Mouse (Mus musculus) testis, adult 2 months (tissue): ENCODE data around the gene Arid1b. TPM values are rescaled to one million over a fixed set of nuclear protein-coding genes. Genes with fewer than 3 reads are reported as not detected.

Source experiments
- H3K27ac ChIP-seq: fragments of 200-500 bp; 2 replicates; pipeline ENCODE4 v1.5.1; 2012; ENCODE audit warnings: low read depth, low read length; ENCODE audit not compliant: control insufficient read depth, insufficient read depth
- H3K27me3 ChIP-seq: fragments of 200-500 bp; 2 replicates; pipeline ENCODE4 v1.6.1; 2012; ENCODE audit warnings: mild to moderate bottlenecking, low read length, moderate library complexity; ENCODE audit not compliant: control insufficient read depth, insufficient read depth
- H3K36me3 ChIP-seq: fragments of 200-500 bp; 2 replicates; pipeline ENCODE4 v1.6.1; 2012; ENCODE audit warnings: mild to moderate bottlenecking, low read length; ENCODE audit not compliant: control insufficient read depth, insufficient read depth
- H3K4me1 ChIP-seq: fragments of 200-500 bp; 2 replicates; pipeline ENCODE4 v1.6.1; 2012; ENCODE audit warnings: low read length; ENCODE audit not compliant: control insufficient read depth, insufficient read depth
- H3K4me3 ChIP-seq: fragments of 200-500 bp; 2 replicates; pipeline ENCODE4 v1.5.1; 2012; ENCODE audit warnings: low read depth, mild to moderate bottlenecking, low read length, moderate library complexity, mixed read lengths; ENCODE audit not compliant: control insufficient read depth
- CTCF ChIP-seq: fragments of 200-500 bp; IDR thresholded peaks from 2 replicates; pipeline ENCODE4 v1.5.1; 2012; ENCODE audit warnings: low read depth, mild to moderate bottlenecking, inconsistent platforms, low read length, moderate library complexity; ENCODE audit not compliant: control insufficient read depth, insufficient read depth, insufficient replicate concordance
- POLR2A ChIP-seq: fragments of 200-500 bp; IDR thresholded peaks from 2 replicates; pipeline ENCODE4 v1.6.1; 2012; ENCODE audit warnings: low read depth, mild to moderate bottlenecking, inconsistent platforms, low read length, moderate library complexity; ENCODE audit not compliant: control insufficient read depth
- polyA plus RNA-seq: library from polyadenylated mRNA; depleted of rRNA; stranded (reverse); fragments of >200 nt; gene quantifications from 2 replicates; pipeline ENCODE4 v1.2.3, GENCODE M21; 2012

Gene Arid1b
- polyA plus RNA-seq, 1 experiment = 5.2 TPM

DNA sequence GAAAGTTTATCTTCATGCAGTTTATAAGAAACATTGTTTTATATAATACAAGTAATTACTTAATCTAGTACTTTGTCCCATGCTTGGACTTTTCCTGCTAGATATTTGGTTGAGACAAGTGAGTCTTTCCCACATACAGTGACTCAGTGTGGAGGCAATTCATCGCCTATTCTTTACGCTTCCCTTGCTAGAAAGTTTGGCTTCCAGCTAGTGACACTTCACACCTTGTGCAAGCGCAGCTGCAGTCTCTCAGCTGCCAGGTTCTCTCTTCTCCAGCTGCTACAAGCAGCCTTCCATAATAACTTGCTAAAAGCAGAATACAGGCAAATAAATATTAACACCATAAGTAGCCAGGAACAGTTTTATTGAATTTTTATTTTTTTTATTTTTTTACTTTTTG, 279.6 kb downstream of the Arid1b start:
- Histone ChIP-seq H3K27ac (no peak overlapping the region), H3K4me1 (peaks cover 2% of the 10 kb centered on the region; the same call in 1 of the 2 replicates)
- TF ChIP-seq CTCF (no peak), POLR2A (no peak)

DNA sequence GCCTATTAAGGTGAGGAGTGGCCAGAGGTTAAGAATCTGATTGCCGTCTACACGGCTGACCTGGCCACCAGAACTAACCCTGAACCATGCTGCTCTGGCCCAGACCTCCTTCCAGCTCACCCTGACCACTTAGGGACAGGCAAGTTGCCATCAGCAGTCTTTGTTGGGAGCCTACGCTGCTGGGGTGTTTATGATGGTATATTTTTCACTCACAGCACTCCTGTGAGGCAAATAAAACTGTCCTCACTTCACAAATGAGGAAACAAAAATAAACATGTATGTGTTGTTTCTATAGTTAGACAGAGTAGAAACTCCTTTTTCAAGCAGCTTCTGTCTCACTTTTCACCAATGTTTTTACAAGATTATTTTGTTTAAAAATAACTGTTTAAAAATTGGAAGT, 280.3 kb downstream of the Arid1b start:
- TF ChIP-seq POLR2A (no peak), CTCF (no peak)
- peaks cover 2% of the 10 kb centered on the region; the same call in 1 of the 2 replicates for H3K4me1 ChIP-seq
- no peak overlapping the region for H3K4me3 ChIP-seq
- no peaks in the 10 kb centered on the region for H3K36me3 ChIP-seq
- no peaks in the 10 kb centered on the region for H3K27me3 ChIP-seq
- no peak overlapping the region for H3K27ac ChIP-seq

More for the DNA sequence above, 279.6 kb downstream of the Arid1b start:
- no peaks in the 10 kb centered on the region for H3K27me3 ChIP-seq
- no peak overlapping the region for H3K4me3 ChIP-seq
- no peaks in the 10 kb centered on the region for H3K36me3 ChIP-seq

DNA sequence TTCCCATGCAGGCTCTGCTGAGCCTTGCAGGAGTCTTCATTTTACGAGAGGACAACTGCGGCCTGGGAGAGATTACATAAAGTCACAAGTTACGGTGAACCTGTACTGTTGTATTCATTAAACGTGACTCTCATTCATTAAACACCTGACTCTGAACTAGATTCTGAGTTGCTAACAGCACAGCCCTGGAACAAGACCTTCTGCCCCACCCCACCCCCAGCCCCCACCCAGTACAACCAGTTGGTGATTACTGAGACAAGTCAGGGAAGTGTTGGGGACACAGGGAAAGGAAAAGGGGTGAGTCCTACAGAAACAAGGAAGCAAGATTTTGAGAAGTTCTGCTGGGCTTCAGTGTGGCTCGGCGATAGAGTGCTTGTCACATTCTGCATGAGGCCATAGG, 281.6 kb downstream of the Arid1b start:
- peaks cover 2% of the 10 kb centered on the region; the same call in 1 of the 2 replicates for H3K4me1 ChIP-seq
- H3K36me3 ChIP-seq = no peaks in the 10 kb centered on the region
- H3K27ac ChIP-seq = no peak overlapping the region
- no peak overlapping the region for H3K4me3 ChIP-seq
- TF ChIP-seq POLR2A = no peak
- no peak for TF ChIP-seq CTCF
- no peaks in the 10 kb centered on the region for H3K27me3 ChIP-seq

DNA sequence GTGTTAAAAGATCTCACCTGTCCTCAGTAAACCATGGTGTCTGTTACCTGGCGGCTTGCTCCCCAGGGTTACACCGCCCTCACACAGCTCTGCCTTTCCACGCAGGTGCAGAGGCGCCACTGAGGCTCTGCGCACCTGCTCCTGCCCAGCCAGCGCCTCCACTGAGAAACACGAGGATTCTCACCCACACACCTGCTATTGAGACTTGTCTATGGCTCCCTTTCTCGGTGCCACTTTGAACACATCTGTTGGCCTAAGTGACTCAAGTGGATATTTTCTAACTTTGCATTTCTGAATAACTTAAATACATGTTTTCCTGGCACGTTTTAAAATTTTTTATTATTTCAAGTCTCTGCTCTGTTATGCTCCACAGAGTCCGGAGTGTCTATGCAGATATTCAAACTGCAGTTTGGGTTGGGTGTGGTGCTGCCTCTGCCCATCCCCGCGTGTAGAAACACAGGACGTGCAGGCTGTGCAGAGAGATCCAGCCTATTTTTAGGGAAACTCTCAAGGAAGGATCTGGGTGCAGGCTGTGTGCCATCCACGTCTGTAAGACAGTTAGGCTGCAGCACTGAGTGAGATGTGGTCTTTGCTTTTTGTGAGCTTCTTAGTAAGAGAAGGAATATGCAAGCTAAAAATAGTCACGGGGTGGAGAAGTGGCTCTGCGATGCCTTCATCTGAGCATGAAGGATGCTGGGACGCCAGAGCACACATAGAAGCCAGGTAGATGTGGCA, 283.2 kb downstream of the Arid1b start:
- Histone ChIP-seq H3K36me3 (no peaks in the 10 kb centered on the region), H3K27ac (no peak overlapping the region), H3K27me3 (no peaks in the 10 kb centered on the region), H3K4me3 (no peak overlapping the region), H3K4me1 (peaks cover 2% of the 10 kb centered on the region; the same call in 1 of the 2 replicates)
- TF ChIP-seq CTCF = no peak
- no peak for TF ChIP-seq POLR2A

DNA sequence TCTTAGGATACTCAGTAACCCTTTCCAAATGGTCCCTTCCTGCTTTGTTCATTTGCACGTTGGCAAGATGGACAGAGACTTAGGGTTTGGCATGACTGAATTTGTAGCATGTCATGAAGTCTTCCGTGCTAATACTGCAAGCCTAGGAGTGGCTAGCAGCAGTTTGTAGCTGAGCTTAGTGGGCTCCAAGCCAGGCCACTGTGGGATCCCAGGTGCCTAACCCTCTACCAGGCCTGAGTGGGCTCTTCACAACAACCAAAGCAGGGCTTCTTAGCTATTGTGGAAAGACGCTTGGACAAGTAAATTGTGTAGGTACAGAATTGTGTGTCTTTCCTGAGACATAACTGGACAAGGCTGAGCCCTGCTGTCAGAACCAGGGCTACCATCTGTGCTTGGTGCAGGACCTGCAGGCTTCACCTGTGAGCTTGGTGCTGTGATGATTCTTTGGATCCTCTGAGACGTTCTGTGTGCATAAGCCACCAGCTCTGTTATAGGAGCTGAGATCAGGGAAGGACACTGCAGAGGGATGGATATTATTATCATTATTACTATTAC, 286.4 kb downstream of the Arid1b start:
- Histone ChIP-seq H3K36me3 (no peaks in the 10 kb centered on the region), H3K4me3 (no peak overlapping the region), H3K27me3 (no peaks in the 10 kb centered on the region), H3K4me1 (peaks cover 2% of the 10 kb centered on the region; the same call in 1 of the 2 replicates), H3K27ac (no peak overlapping the region)
- no peak for TF ChIP-seq POLR2A
- no peak for TF ChIP-seq CTCF

DNA sequence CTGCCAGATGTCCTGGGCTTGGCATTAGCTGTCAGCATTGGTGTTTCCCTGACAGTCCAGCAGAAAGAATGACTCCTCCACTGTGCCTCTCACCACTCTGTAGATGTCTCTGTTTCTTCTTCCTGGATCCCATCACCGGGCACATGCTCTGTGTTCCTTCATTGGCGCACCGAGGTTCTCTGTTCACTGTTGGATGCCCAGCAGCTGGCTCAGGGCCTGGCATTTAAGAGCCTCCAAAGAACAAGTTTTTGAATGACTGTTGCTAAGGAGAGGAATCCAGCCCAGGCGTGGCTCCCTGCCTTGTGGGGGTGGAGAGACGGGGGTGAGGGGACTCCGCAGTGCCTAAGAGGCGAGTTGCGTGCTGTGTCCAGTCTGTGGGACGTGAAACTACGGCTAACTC, 290.7 kb downstream of the Arid1b start:
- TF ChIP-seq POLR2A (no peak), CTCF (no peak)
- Histone ChIP-seq H3K27me3 (no peaks in the 10 kb centered on the region), H3K4me1 (no peaks in the 10 kb centered on the region), H3K36me3 (no peaks in the 10 kb centered on the region), H3K4me3 (no peak overlapping the region), H3K27ac (no peak overlapping the region)

DNA sequence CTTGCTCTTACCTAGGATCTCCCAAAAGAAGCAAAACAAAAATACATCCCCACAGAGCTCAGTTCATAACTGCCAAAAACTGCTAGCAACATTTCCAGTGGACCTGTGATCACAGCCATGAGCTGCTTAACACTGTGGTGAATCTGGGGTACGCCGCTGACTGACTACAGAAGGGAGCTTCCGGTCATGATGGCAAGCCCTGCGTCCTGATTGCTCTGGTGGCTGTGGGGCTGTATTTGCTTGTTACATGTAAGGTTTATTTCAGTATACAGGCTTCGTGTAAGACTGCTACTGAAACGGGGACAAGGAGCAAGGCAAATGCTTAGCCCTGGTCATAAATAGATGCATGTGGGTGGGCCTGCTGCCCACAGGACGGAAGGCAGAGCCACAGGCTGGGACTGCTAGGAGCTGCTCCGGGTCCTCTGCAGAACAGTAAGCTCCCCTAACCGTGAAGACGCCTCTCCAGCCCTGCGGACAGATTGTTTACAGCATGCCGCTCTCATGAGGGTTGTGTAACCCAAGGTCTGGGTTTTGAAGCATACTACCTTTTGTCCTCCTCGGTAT, 291.8 kb downstream of the Arid1b start:
- Histone ChIP-seq H3K27me3 (no peaks in the 10 kb centered on the region), H3K4me1 (no peaks in the 10 kb centered on the region), H3K4me3 (no peak overlapping the region), H3K36me3 (no peaks in the 10 kb centered on the region), H3K27ac (no peak overlapping the region)
- TF ChIP-seq POLR2A (no peak), CTCF (no peak)
